Mouse (Mus musculus) megakaryocyte-erythroid progenitor cell, adult 5-6 weeks (primary cell): Measurements from ENCODE around the gene Ep400. TPM values are rescaled to one million over a fixed set of nuclear protein-coding genes. Genes with fewer than 3 reads are reported as not detected.

Source experiments
- total RNA-seq, 2 experiments: library from RNA; stranded (forward) in 1 of 2; stranded (reverse) in 1 of 2; fragments of 200-1000, 215-1000 nt in 1 of 2; fragments of >200 nt in 1 of 2; fragmentation: Nextera tagmentation in 1 of 2; gene quantifications; 2 replicates each; pipeline ENCODE4 v1.2.3; 2014 to 2017

Ep400 gene
- total RNA-seq, 2 experiments from 2014 or later = 71.6 to 186 TPM

Other genes starting within 250 kb of the Ep400 start
- gene Galnt9, start 226.4 kb downstream of the Ep400 start, total RNA-seq (2014; fragmentation: Nextera tagmentation) = not detected in 2 replicates
- gene Galnt9, start 226.4 kb downstream of the Ep400 start, total RNA-seq (2017) = not detected in 2 replicates
- 66.3 and 72.4 TPM in 2 replicates for gene Noc4l, start 117.3 kb downstream of the Ep400 start, total RNA-seq (2014; fragmentation: Nextera tagmentation)
- gene Noc4l, start 117.3 kb downstream of the Ep400 start, total RNA-seq (2017) = 38.9 and 51.2 TPM in 2 replicates
- gene Ddx51, start 117.3 kb downstream of the Ep400 start, total RNA-seq (2014; fragmentation: Nextera tagmentation) = 56.5 and 63.6 TPM in 2 replicates
- gene Ddx51, start 117.3 kb downstream of the Ep400 start, total RNA-seq (2017) = 6.6 and 8.7 TPM in 2 replicates
- 57.4 and 74.3 TPM in 2 replicates for gene Pus1, start 9.9 kb upstream of the Ep400 start, total RNA-seq (2014; fragmentation: Nextera tagmentation)
- gene Pus1, start 9.9 kb upstream of the Ep400 start, total RNA-seq (2017) = 82.3 and 102 TPM in 2 replicates
- 32.2 and 52.2 TPM in 2 replicates for gene Ulk1, start 39.4 kb upstream of the Ep400 start, total RNA-seq (2014; fragmentation: Nextera tagmentation)
- 7.8 and 14.8 TPM in 2 replicates for gene Ulk1, start 39.4 kb upstream of the Ep400 start, total RNA-seq (2017)
- 44.1 and 53.7 TPM in 2 replicates for gene Hscb, start 69.1 kb upstream of the Ep400 start, total RNA-seq (2014; fragmentation: Nextera tagmentation)
- 44.9 and 106 TPM in 2 replicates for gene Hscb, start 69.1 kb upstream of the Ep400 start, total RNA-seq (2017)
- gene Chek2, start 69.3 kb upstream of the Ep400 start, total RNA-seq (2014; fragmentation: Nextera tagmentation) = 47.4 and 59.5 TPM in 2 replicates
- gene Chek2, start 69.3 kb upstream of the Ep400 start, total RNA-seq (2017) = 31.1 and 56.9 TPM in 2 replicates
- gene Ttc28, start 109.1 kb upstream of the Ep400 start, total RNA-seq (2014; fragmentation: Nextera tagmentation) = 3.2 and 5.4 TPM in 2 replicates
- 0.70 and 0.91 TPM in 2 replicates for gene Ttc28, start 109.1 kb upstream of the Ep400 start, total RNA-seq (2017)